Mouse (Mus musculus): ENCODE data around the gene Tcp11.

GRCm38 (mm10) chr17:28082863-28083262 lies 2.4 kb upstream of the Tcp11 start:
- TF ChIP-seq CTCF (IDR thresholded peaks at IDR 0.05; ENCODE audit: low read depth): no peak
- TF ChIP-seq EP300 (optimal IDR thresholded peaks at IDR 0.05): no peak
